Mouse (Mus musculus): ENCODE results near the gene Nepro. TPM values are rescaled to one million over a fixed set of nuclear protein-coding genes. Genes with fewer than 3 reads are reported as not detected.

Gene Nepro
- polyA plus RNA-seq, 1 experiment from 2014 or later, result 6.7 TPM

DNA sequence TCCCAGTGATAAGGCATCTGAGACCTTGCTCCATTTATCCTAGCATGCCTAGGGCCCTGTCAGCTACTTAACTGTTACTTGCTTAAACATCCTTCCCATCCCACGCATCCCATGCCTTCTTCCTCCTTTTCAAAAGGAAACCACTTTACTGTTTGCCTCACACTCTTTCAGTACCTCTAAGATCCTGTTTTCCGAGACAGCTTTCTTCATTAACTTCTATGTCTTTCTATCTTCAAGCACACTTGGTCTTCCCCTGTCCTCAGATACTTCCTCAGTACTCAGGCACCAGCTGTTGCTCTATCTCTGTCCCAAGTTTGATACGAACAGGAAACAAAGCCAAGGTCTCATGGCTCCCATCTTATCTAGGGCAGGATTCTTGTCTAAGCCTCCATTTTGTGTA, 49.6 kb downstream of the Nepro start:
- no peaks in the 10 kb centered on the region for H3K4me1 ChIP-seq (ENCODE audit: control insufficient read depth, insufficient read depth, low read length)
- WGBS, result 74% methylated on average over 3 of the region's 3 CpGs
- no peak overlapping the region for H3K27ac ChIP-seq (ENCODE audit: low read length)
- no peak overlapping the region for H3K4me3 ChIP-seq (ENCODE audit: low read length)
- no peak overlapping the region for H3K4me2 ChIP-seq (ENCODE audit: low read depth, low read length)
- ATAC-seq, result no peak
- H3K27me3 ChIP-seq (replicated peaks; ENCODE audit: control insufficient read depth, insufficient read depth, low read length), result no peaks in the 10 kb centered on the region
- no peak overlapping the region for H3K9ac ChIP-seq (ENCODE audit: low read depth, low read length)
- no peaks in the 10 kb centered on the region for H3K9me3 ChIP-seq (ENCODE audit: control insufficient read depth, low read length)
- no peaks in the 10 kb centered on the region for H3K36me3 ChIP-seq (ENCODE audit: control insufficient read depth, insufficient read depth, low read length)

DNA sequence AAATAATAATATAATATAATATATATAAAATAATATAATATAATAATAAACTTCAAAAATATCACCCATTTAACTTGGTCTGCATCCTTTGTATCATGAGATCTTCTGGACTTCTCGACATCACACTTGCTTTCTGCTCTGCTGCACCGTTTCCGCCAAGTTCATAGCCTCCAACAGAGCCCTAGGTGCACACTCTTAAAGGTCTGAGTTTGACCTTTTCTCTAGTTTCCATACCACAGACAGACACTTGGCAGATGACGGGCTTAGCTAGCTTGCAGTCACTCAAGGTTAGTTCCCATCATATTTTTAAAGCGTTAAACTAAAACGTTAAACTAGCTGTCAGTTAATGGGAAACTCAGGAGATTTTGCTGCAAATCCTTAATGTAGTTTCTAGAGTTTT, 50.1 kb downstream of the Nepro start:
- no peak overlapping the region for H3K27ac ChIP-seq (ENCODE audit: low read length)
- 87% methylated on average over 6 of the region's 6 CpGs for WGBS

DNA sequence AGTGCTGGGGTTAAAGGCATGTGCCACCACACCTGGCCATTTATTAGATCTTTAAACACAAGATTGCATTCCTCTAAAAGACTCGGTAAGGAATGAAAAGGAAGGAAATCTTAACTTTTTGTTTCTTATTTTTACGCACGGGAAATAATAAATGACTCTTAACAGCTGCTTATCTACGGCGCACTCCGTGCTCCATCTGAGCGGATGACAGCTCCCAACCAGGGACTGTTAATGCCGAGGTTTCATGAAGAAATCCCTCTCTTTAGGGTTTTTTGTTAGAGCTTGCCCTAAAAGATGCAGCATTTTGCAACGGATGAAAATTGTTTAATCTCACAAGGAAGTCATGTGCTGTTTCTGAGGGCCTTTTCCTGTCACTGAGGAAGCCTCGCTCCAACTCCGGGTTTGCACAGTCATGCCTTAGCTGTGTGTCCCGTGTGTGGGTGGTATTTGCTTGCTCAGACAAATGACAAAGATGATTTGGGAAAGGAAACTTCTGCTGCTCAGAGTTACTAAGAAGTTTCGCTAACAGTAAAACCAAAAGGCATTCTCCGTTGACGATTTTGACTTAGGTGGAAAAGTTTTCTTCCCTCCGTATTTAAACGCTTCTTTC, 54.5 kb downstream of the Nepro start:
- Histone ChIP-seq H3K27ac (ENCODE audit: low read length) (no peak overlapping the region), H3K4me3 (ENCODE audit: low read length) (no peak overlapping the region), H3K4me1 (ENCODE audit: control insufficient read depth, insufficient read depth, low read length) (no peaks in the 10 kb centered on the region), H3K9me3 (ENCODE audit: control insufficient read depth, low read length) (no peaks in the 10 kb centered on the region), H3K36me3 (ENCODE audit: control insufficient read depth, insufficient read depth, low read length) (no peaks in the 10 kb centered on the region), H3K27me3 (replicated peaks; ENCODE audit: control insufficient read depth, insufficient read depth, low read length) (no peaks in the 10 kb centered on the region), H3K4me2 (ENCODE audit: low read depth, low read length) (peak overlapping the region; percentile 34; the same call in 1 of the 2 replicates), H3K9ac (ENCODE audit: low read depth, low read length) (no peak overlapping the region)
- no peak for ATAC-seq
- WGBS, result 57% methylated on average over 17 of the region's 17 CpGs

More for the DNA sequence above, 50.1 kb downstream of the Nepro start:
- Histone ChIP-seq H3K36me3 (ENCODE audit: control insufficient read depth, insufficient read depth, low read length) (no peaks in the 10 kb centered on the region), H3K4me1 (ENCODE audit: control insufficient read depth, insufficient read depth, low read length) (no peaks in the 10 kb centered on the region), H3K9ac (ENCODE audit: low read depth, low read length) (no peak overlapping the region), H3K4me2 (ENCODE audit: low read depth, low read length) (no peak overlapping the region), H3K27me3 (replicated peaks; ENCODE audit: control insufficient read depth, insufficient read depth, low read length) (no peaks in the 10 kb centered on the region), H3K9me3 (ENCODE audit: control insufficient read depth, low read length) (no peaks in the 10 kb centered on the region), H3K4me3 (ENCODE audit: low read length) (no peak overlapping the region)
- no peak for ATAC-seq

DNA sequence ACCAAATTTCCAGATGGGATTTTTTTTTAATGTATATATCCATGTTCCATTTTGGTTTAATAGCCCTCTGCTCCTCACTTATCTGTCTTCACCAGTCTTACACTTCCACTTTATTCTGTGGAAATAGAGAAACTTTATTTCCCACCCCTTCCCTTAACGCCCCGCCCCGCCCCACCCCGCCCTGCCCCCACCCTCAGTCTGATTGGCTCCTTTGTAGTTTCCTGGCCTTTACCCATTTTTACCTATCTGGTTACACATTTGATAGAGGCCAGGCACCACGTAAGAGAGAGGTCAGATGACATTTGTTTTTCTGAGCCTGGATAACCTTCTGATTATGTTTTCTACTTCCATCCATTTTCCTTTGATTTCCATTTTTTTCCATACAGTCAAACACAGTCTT, 55.4 kb downstream of the Nepro start:
- WGBS, result 79% methylated on average over 5 of the region's 5 CpGs
- Histone ChIP-seq H3K9ac (ENCODE audit: low read depth, low read length) (no peak overlapping the region), H3K9me3 (ENCODE audit: control insufficient read depth, low read length) (no peaks in the 10 kb centered on the region), H3K4me1 (ENCODE audit: control insufficient read depth, insufficient read depth, low read length) (no peaks in the 10 kb centered on the region), H3K4me2 (ENCODE audit: low read depth, low read length) (no peak overlapping the region), H3K27ac (ENCODE audit: low read length) (no peak overlapping the region), H3K27me3 (replicated peaks; ENCODE audit: control insufficient read depth, insufficient read depth, low read length) (no peaks in the 10 kb centered on the region), H3K36me3 (ENCODE audit: control insufficient read depth, insufficient read depth, low read length) (no peaks in the 10 kb centered on the region), H3K4me3 (ENCODE audit: low read length) (no peak overlapping the region)
- ATAC-seq, result no peak

DNA sequence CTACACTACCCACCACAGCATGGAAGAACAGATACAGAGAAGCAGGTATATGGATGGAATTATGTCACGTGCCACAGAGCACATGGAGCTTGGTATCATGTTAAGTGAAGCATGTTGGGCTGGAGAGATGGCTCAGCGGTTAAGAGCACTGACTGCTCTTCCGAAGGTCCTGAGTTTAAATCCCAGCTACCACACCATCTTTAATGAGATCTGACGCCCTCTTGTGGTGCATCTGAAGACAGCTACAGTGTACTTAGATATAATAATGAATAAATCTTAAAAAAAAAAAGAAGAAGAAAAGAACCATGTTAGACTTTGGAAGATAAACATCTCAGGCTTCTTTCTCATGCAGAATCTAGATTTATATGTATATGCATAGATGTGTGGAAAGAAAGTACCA, 56.6 kb downstream of the Nepro start:
- H3K36me3 ChIP-seq (ENCODE audit: control insufficient read depth, insufficient read depth, low read length), result no peaks in the 10 kb centered on the region
- no peak overlapping the region for H3K4me3 ChIP-seq (ENCODE audit: low read length)
- H3K4me2 ChIP-seq (ENCODE audit: low read depth, low read length), result no peak overlapping the region
- no peak overlapping the region for H3K9ac ChIP-seq (ENCODE audit: low read depth, low read length)
- WGBS, result 71% methylated on average over 4 of the region's 4 CpGs
- ATAC-seq, result no peak
- H3K9me3 ChIP-seq (ENCODE audit: control insufficient read depth, low read length), result no peaks in the 10 kb centered on the region
- no peak overlapping the region for H3K27ac ChIP-seq (ENCODE audit: low read length)
- H3K4me1 ChIP-seq (ENCODE audit: control insufficient read depth, insufficient read depth, low read length), result no peaks in the 10 kb centered on the region
- H3K27me3 ChIP-seq (replicated peaks; ENCODE audit: control insufficient read depth, insufficient read depth, low read length), result no peaks in the 10 kb centered on the region

Other genes with a start within 250 kb of the Nepro start
- 8.3 and 8.8 TPM in 2 replicates for gene Boc, start 165.4 kb upstream of the Nepro start, polyA plus RNA-seq (2015; fragmentation: Nextera tagmentation; extraction: Ambion mirVana)
- 29.1 and 34.0 TPM in 2 replicates for gene Gtpbp8, start 22.1 kb downstream of the Nepro start, polyA plus RNA-seq (2015; fragmentation: Nextera tagmentation; extraction: Ambion mirVana)
- 1.1 and 1.2 TPM in 2 replicates for gene Cd200r1, start 41.4 kb downstream of the Nepro start, polyA plus RNA-seq (2015; fragmentation: Nextera tagmentation; extraction: Ambion mirVana)
- 0.12 and 0.28 TPM in 2 replicates for gene Cd200r4, start 87.4 kb downstream of the Nepro start, polyA plus RNA-seq (2015; fragmentation: Nextera tagmentation; extraction: Ambion mirVana)
- 0.29 and 0.57 TPM in 2 replicates for gene Cd200r2, start 142.8 kb downstream of the Nepro start, polyA plus RNA-seq (2015; fragmentation: Nextera tagmentation; extraction: Ambion mirVana)
- 0.49 and 0.56 TPM in 2 replicates for gene Cd200r3, start 219.4 kb downstream of the Nepro start, polyA plus RNA-seq (2015; fragmentation: Nextera tagmentation; extraction: Ambion mirVana)